Mouse (Mus musculus): ENCODE measurements around the gene Spindoc. TPM values are rescaled to one million over a fixed set of nuclear protein-coding genes. Genes with fewer than 3 reads are reported as not detected.

Gene Spindoc
- polyA plus RNA-seq (2011; ENCODE audit: insufficient read length, low read depth, missing spikeins), result 24.6 and 34.9 TPM in 2 replicates

GRCm38 (mm10) chr19:7382903-7383865 is at the start of gene Spindoc:
TSS of gene Spindoc (minus strand) at chr19:7382994.
- TF ChIP-seq CTCF (IDR thresholded peaks at IDR 0.05; ENCODE audit: borderline replicate concordance, insufficient read depth, low read length), result no peak
- peak; percentile 96 for TF ChIP-seq POLR2A (IDR thresholded peaks at IDR 0.05; ENCODE audit: low read depth, low read length)
- Histone ChIP-seq H3K4me3 (ENCODE audit: insufficient read depth, low read length) (peak within 1 kb of the TSS; percentile 94), H3K27ac (ENCODE audit: insufficient read depth, low read length) (peak within 1 kb of the TSS; percentile 58)

GRCm38 (mm10) chr19:7425398-7425775 is 42.6 kb upstream of the Spindoc start:
- no peak for TF ChIP-seq POLR2A (IDR thresholded peaks at IDR 0.05; ENCODE audit: low read depth, low read length)
- TF ChIP-seq CTCF (IDR thresholded peaks at IDR 0.05; ENCODE audit: borderline replicate concordance, insufficient read depth, low read length), result no peak
- Histone ChIP-seq H3K27ac (ENCODE audit: insufficient read depth, low read length) (peak overlapping the region; percentile 66), H3K4me1 (ENCODE audit: control insufficient read depth, insufficient read depth, low read length) (peaks cover 28% of the 10 kb centered on the region), H3K4me3 (ENCODE audit: insufficient read depth, low read length) (no peak overlapping the region)

More at GRCm38 (mm10) chr19:7382903-7383865, at the start of gene Spindoc:
- H3K4me1 ChIP-seq (ENCODE audit: control insufficient read depth, insufficient read depth, low read length), result peaks cover 5% of the 10 kb centered on the region

GRCm38 (mm10) chr19:7424590-7425397 is 42.0 kb upstream of the Spindoc start:
- Histone ChIP-seq H3K4me1 (ENCODE audit: control insufficient read depth, insufficient read depth, low read length) (peaks cover 28% of the 10 kb centered on the region), H3K4me3 (ENCODE audit: insufficient read depth, low read length) (no peak overlapping the region), H3K27ac (ENCODE audit: insufficient read depth, low read length) (peak overlapping the region; percentile 33)
- no peak for TF ChIP-seq CTCF (IDR thresholded peaks at IDR 0.05; ENCODE audit: borderline replicate concordance, insufficient read depth, low read length)
- no peak for TF ChIP-seq POLR2A (IDR thresholded peaks at IDR 0.05; ENCODE audit: low read depth, low read length)

GRCm38 (mm10) chr19:7424131-7424530 is 41.3 kb upstream of the Spindoc start:
- H3K27ac ChIP-seq (ENCODE audit: insufficient read depth, low read length), result peak overlapping the region; percentile 45
- peaks cover 28% of the 10 kb centered on the region for H3K4me1 ChIP-seq (ENCODE audit: control insufficient read depth, insufficient read depth, low read length)
- TF ChIP-seq CTCF (IDR thresholded peaks at IDR 0.05; ENCODE audit: borderline replicate concordance, insufficient read depth, low read length) (no peak), POLR2A (IDR thresholded peaks at IDR 0.05; ENCODE audit: low read depth, low read length) (no peak)
- H3K4me3 ChIP-seq (ENCODE audit: insufficient read depth, low read length), result no peak overlapping the region

GRCm38 (mm10) chr19:7423656-7424030 is 40.8 kb upstream of the Spindoc start:
- Histone ChIP-seq H3K4me1 (ENCODE audit: control insufficient read depth, insufficient read depth, low read length) (peaks cover 28% of the 10 kb centered on the region), H3K27ac (ENCODE audit: insufficient read depth, low read length) (peak overlapping the region; percentile 45), H3K4me3 (ENCODE audit: insufficient read depth, low read length) (no peak overlapping the region)
- TF ChIP-seq POLR2A (IDR thresholded peaks at IDR 0.05; ENCODE audit: low read depth, low read length) (no peak), CTCF (IDR thresholded peaks at IDR 0.05; ENCODE audit: borderline replicate concordance, insufficient read depth, low read length) (no peak)

- Histone ChIP-seq H3K4me1 (ENCODE audit: control insufficient read depth, insufficient read depth, low read length) (peaks cover 28% of the 10 kb centered on the region), H3K4me3 (ENCODE audit: insufficient read depth, low read length) (no peak overlapping the region), H3K27ac (ENCODE audit: insufficient read depth, low read length) (peak overlapping the region; percentile 13)
- TF ChIP-seq CTCF (IDR thresholded peaks at IDR 0.05; ENCODE audit: borderline replicate concordance, insufficient read depth, low read length) (no peak), POLR2A (IDR thresholded peaks at IDR 0.05; ENCODE audit: low read depth, low read length) (no peak)
Measured at GRCm38 (mm10) chr19:7423028-7423655, 40.3 kb upstream of the Spindoc start.

GRCm38 (mm10) chr19:7422656-7423027 is 39.8 kb upstream of the Spindoc start:
- Histone ChIP-seq H3K27ac (ENCODE audit: insufficient read depth, low read length) (peak overlapping the region; percentile 13; the same call in 1 of the 2 replicates), H3K4me3 (ENCODE audit: insufficient read depth, low read length) (no peak overlapping the region), H3K4me1 (ENCODE audit: control insufficient read depth, insufficient read depth, low read length) (peaks cover 28% of the 10 kb centered on the region)
- TF ChIP-seq POLR2A (IDR thresholded peaks at IDR 0.05; ENCODE audit: low read depth, low read length) (no peak), CTCF (IDR thresholded peaks at IDR 0.05; ENCODE audit: borderline replicate concordance, insufficient read depth, low read length) (no peak)

- TF ChIP-seq CTCF (IDR thresholded peaks at IDR 0.05; ENCODE audit: borderline replicate concordance, insufficient read depth, low read length) (no peak), POLR2A (IDR thresholded peaks at IDR 0.05; ENCODE audit: low read depth, low read length) (no peak)
- Histone ChIP-seq H3K4me3 (ENCODE audit: insufficient read depth, low read length) (no peak overlapping the region), H3K4me1 (ENCODE audit: control insufficient read depth, insufficient read depth, low read length) (peaks cover 28% of the 10 kb centered on the region), H3K27ac (ENCODE audit: insufficient read depth, low read length) (0 out of 2 replicates have a peak overlapping the region, but pooled peaks have one; percentile 13)
Measured at GRCm38 (mm10) chr19:7421602-7422591, 39.1 kb upstream of the Spindoc start.

Measured in embryonic fibroblast, embryonic 13.5 days (primary cell).